Mouse (Mus musculus) heart, adult 9 months (tissue): ENCODE data around the gene Ppif.

Experiments used
- DNase-seq, 2 experiments: peaks; one replicate each; pipeline ENCODE4 v3.0.0; 2022; ENCODE audit warnings: low spot score in 2 of 2

Gene Ppif

GRCm38 (mm10) chr14:25693888-25694568, at the start of gene Ppif:
Ppif (plus strand) TSS chr14:25694154.
- DNase-seq: peak; percentile 89 to 93

GRCm38 (mm10) chr14:25645717-25646116, 48.2 kb upstream of the Ppif start:
- no peak for DNase-seq

GRCm38 (mm10) chr14:25646161-25646621, 47.8 kb upstream of the Ppif start:
- DNase-seq: peak; percentile 81 to 84

- no peak for DNase-seq
These were observed 42.8 kb upstream of the Ppif start for GRCm38 (mm10) chr14:25651131-25651530.

- no peak for DNase-seq
These were observed 42.0 kb upstream of the Ppif start for GRCm38 (mm10) chr14:25651905-25652304.

GRCm38 (mm10) chr14:25654401-25655197, 39.4 kb upstream of the Ppif start:
- DNase-seq: no peak

- peak in 1 of 2 experiments; percentile 55 for DNase-seq
These were observed 33.3 kb upstream of the Ppif start for GRCm38 (mm10) chr14:25660661-25661060.

- DNase-seq: no peak
These were observed 32.6 kb upstream of the Ppif start for GRCm38 (mm10) chr14:25661185-25661920.

- DNase-seq: no peak
These were observed 30.2 kb upstream of the Ppif start for GRCm38 (mm10) chr14:25663649-25664309.

- DNase-seq: no peak
These were observed 29.7 kb upstream of the Ppif start for GRCm38 (mm10) chr14:25664310-25664695.

- no peak for DNase-seq
These were observed 28.5 kb upstream of the Ppif start for GRCm38 (mm10) chr14:25665314-25665970.

GRCm38 (mm10) chr14:25666668-25667376, 27.1 kb upstream of the Ppif start:
- peak; percentile 70 to 74 for DNase-seq

- no peak for DNase-seq
These were observed 26.4 kb upstream of the Ppif start for GRCm38 (mm10) chr14:25667587-25667986.

- no peak for DNase-seq
These were observed 14.3 kb upstream of the Ppif start for GRCm38 (mm10) chr14:25679625-25680024.

GRCm38 (mm10) chr14:25682020-25682419, 11.9 kb upstream of the Ppif start:
- DNase-seq: no peak

- no peak for DNase-seq
These were observed 7.6 kb upstream of the Ppif start for GRCm38 (mm10) chr14:25686216-25686945.

GRCm38 (mm10) chr14:25686983-25687901, 6.7 kb upstream of the Ppif start:
- peak in 1 of 2 experiments; percentile 58 for DNase-seq

- peak in 1 of 2 experiments; percentile 21 for DNase-seq
These were observed 575 bp upstream of the Ppif start for GRCm38 (mm10) chr14:25693271-25693887.
